Mouse (Mus musculus) urinary bladder, postnatal 4 days (tissue): ENCODE measurements around the gene Mrps33.

Source experiments
- DNase-seq, 2 experiments: peaks; one replicate each; pipeline ENCODE4 v3.0.0; 2021 to 2022; ENCODE audit warnings: low spot score in 2 of 2

Gene Mrps33

GRCm38 (mm10) chr6:39780857-39781666, 29.7 kb downstream of the Mrps33 start:
- DNase-seq: peak in 1 of 2 experiments; percentile 22

- no peak for DNase-seq
Measured at GRCm38 (mm10) chr6:39778506-39778905, 32.3 kb downstream of the Mrps33 start.

GRCm38 (mm10) chr6:39776275-39776674, 34.5 kb downstream of the Mrps33 start:
- no peak for DNase-seq

- DNase-seq: no peak
Measured at GRCm38 (mm10) chr6:39775029-39775428, 35.8 kb downstream of the Mrps33 start.

DNA sequence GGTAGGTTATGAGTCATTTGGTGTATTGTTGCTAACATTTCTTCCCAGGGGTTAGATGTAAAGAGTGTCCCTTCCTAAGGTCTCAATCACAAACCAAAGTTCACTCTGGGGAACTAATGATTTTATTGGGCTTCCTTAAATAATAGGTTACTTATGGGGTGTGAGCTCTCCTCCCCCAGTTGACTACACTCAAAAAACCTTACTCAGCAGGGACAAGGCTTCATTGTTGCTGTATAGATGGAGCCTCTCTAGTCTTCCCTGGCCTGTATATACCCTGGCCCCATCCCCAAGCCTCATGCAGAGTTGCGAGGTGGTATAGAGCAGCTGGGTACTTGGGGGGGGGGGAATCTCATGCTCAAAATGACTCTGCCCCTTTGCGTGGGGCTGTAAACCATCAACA, 53.6 kb downstream of the Mrps33 start:
- DNase-seq: no peak
